Mouse (Mus musculus): ENCODE measurements around the gene Was. TPM values are rescaled to one million over a fixed set of nuclear protein-coding genes. Genes with fewer than 3 reads are reported as not detected.
"Not testable (repeated sequence)": the region's sequence is repeated elsewhere in the genome, so short reads cannot be mapped to it uniquely, and the experiment has no call there.

Gene Was
- polyA plus RNA-seq, 1 experiment from 2014 or later, result 1.00 TPM

GRCm38 (mm10) chrX:8099435-8099834 lies 9.1 kb upstream of the Was start:
- H3K9ac ChIP-seq, result no peak overlapping the region
- 53% methylated on average over 4 of the region's 4 CpGs for WGBS

GRCm38 (mm10) chrX:8096787-8097242 lies 6.5 kb upstream of the Was start:
- Histone ChIP-seq H3K9me3 (no peaks in the 10 kb centered on the region), H3K27ac (0 out of 2 replicates have a peak overlapping the region, but pooled peaks have one; percentile 54), H3K9ac (no peak overlapping the region), H3K4me1 (peaks cover 4% of the 10 kb centered on the region; the same call in 1 of the 2 replicates), H3K27me3 (no peaks in the 10 kb centered on the region), H3K4me2 (peak overlapping the region; percentile 29; the same call in 1 of the 2 replicates), H3K4me3 (peak overlapping the region; percentile 28), H3K36me3 (no peaks in the 10 kb centered on the region)
- 27% methylated on average over 19 of the region's 19 CpGs for WGBS
- peak; percentile 97 for ATAC-seq (ENCODE audit: insufficient number of reproducible peaks, low FRiP score, low TSS enrichment, low read depth)

More at GRCm38 (mm10) chrX:8099435-8099834, 9.1 kb upstream of the Was start:
- H3K4me2 ChIP-seq, result no peak overlapping the region
- H3K27ac ChIP-seq, result no peak overlapping the region
- no peak for ATAC-seq (ENCODE audit: insufficient number of reproducible peaks, low FRiP score, low TSS enrichment, low read depth)
- H3K27me3 ChIP-seq, result no peaks in the 10 kb centered on the region
- peaks cover 4% of the 10 kb centered on the region; the same call in 1 of the 2 replicates for H3K4me1 ChIP-seq
- H3K36me3 ChIP-seq, result no peaks in the 10 kb centered on the region
- H3K4me3 ChIP-seq, result no peak overlapping the region
- H3K9me3 ChIP-seq, result no peaks in the 10 kb centered on the region

GRCm38 (mm10) chrX:8096068-8096786 lies 5.9 kb upstream of the Was start:
- not testable (repeated sequence) for H3K4me1 ChIP-seq, H3K9ac ChIP-seq, H3K9me3 ChIP-seq, H3K27ac ChIP-seq, H3K36me3 ChIP-seq, H3K27me3 ChIP-seq
- peak overlapping the region; percentile 27 for H3K4me2 ChIP-seq
- 15% methylated on average over 27 of the region's 48 CpGs for WGBS
- H3K4me3 ChIP-seq, result peak overlapping the region; percentile 28
- peak; percentile 92 for ATAC-seq (ENCODE audit: insufficient number of reproducible peaks, low FRiP score, low TSS enrichment, low read depth)

- H3K27me3 ChIP-seq, result no peaks in the 10 kb centered on the region
- ATAC-seq (ENCODE audit: insufficient number of reproducible peaks, low FRiP score, low TSS enrichment, low read depth), result no peak
- H3K9ac ChIP-seq, result no peak overlapping the region
- H3K9me3 ChIP-seq, result no peaks in the 10 kb centered on the region
- H3K4me2 ChIP-seq, result peak overlapping the region; percentile 27
- peak overlapping the region; percentile 28 for H3K4me3 ChIP-seq
- 87% methylated on average over 10 of the region's 10 CpGs for WGBS
- H3K4me1 ChIP-seq, result no peaks in the 10 kb centered on the region
- H3K27ac ChIP-seq, result no peak overlapping the region
- H3K36me3 ChIP-seq, result no peaks in the 10 kb centered on the region
These were observed 5.2 kb upstream of the Was start for GRCm38 (mm10) chrX:8095546-8095945.

GRCm38 (mm10) chrX:8090954-8091347 lies 653 bp upstream of the Was start:
- not testable (repeated sequence) for H3K27ac ChIP-seq; H3K4me2 ChIP-seq; H3K4me3 ChIP-seq; H3K9me3 ChIP-seq; H3K4me1 ChIP-seq; H3K9ac ChIP-seq; ATAC-seq (ENCODE audit: insufficient number of reproducible peaks, low FRiP score, low TSS enrichment, low read depth); H3K27me3 ChIP-seq; H3K36me3 ChIP-seq
- 78% methylated on average over 4 of the region's 5 CpGs for WGBS

GRCm38 (mm10) chrX:8089746-8090145 lies 552 bp downstream of the Was start:
- no peak overlapping the region for H3K9ac ChIP-seq
- H3K9me3 ChIP-seq, result no peaks in the 10 kb centered on the region
- H3K36me3 ChIP-seq, result no peaks in the 10 kb centered on the region
- 88% methylated on average over 3 of the region's 3 CpGs for WGBS
- no peak overlapping the region for H3K4me2 ChIP-seq
- H3K27ac ChIP-seq, result no peak overlapping the region
- H3K4me1 ChIP-seq, result no peaks in the 10 kb centered on the region
- no peak overlapping the region for H3K4me3 ChIP-seq
- ATAC-seq (ENCODE audit: insufficient number of reproducible peaks, low FRiP score, low TSS enrichment, low read depth), result no peak
- H3K27me3 ChIP-seq, result no peaks in the 10 kb centered on the region

GRCm38 (mm10) chrX:8085611-8086010 lies 4.7 kb downstream of the Was start:
- Histone ChIP-seq H3K9ac (no peak overlapping the region), H3K27me3 (no peaks in the 10 kb centered on the region), H3K4me1 (no peaks in the 10 kb centered on the region), H3K4me3 (no peak overlapping the region), H3K27ac (no peak overlapping the region), H3K36me3 (no peaks in the 10 kb centered on the region), H3K4me2 (no peak overlapping the region), H3K9me3 (no peaks in the 10 kb centered on the region)
- ATAC-seq (ENCODE audit: insufficient number of reproducible peaks, low FRiP score, low TSS enrichment, low read depth), result no peak
- 88% methylated on average over 8 of the region's 8 CpGs for WGBS

- no peak for ATAC-seq (ENCODE audit: insufficient number of reproducible peaks, low FRiP score, low TSS enrichment, low read depth)
- 73% methylated on average over 6 of the region's 6 CpGs for WGBS
- Histone ChIP-seq H3K4me3 (no peak overlapping the region), H3K27ac (no peak overlapping the region), H3K36me3 (no peaks in the 10 kb centered on the region), H3K9ac (no peak overlapping the region), H3K9me3 (no peaks in the 10 kb centered on the region), H3K4me2 (no peak overlapping the region), H3K4me1 (no peaks in the 10 kb centered on the region), H3K27me3 (no peaks in the 10 kb centered on the region)
These were observed 5.5 kb downstream of the Was start for GRCm38 (mm10) chrX:8084771-8085259.

GRCm38 (mm10) chrX:8075104-8075503 lies 15.2 kb downstream of the Was start:
- H3K9me3 ChIP-seq, result no peaks in the 10 kb centered on the region
- H3K27me3 ChIP-seq, result no peaks in the 10 kb centered on the region
- no peak overlapping the region for H3K9ac ChIP-seq
- no peaks in the 10 kb centered on the region for H3K4me1 ChIP-seq
- peak overlapping the region; percentile 57 for H3K27ac ChIP-seq
- WGBS, result 29% methylated on average over 3 of the region's 3 CpGs
- peak overlapping the region; percentile 40 for H3K4me2 ChIP-seq
- H3K4me3 ChIP-seq, result peak overlapping the region; percentile 60
- H3K36me3 ChIP-seq, result peaks cover 8% of the 10 kb centered on the region
- no peak for ATAC-seq (ENCODE audit: insufficient number of reproducible peaks, low FRiP score, low TSS enrichment, low read depth)

GRCm38 (mm10) chrX:8074430-8075014 lies 15.8 kb downstream of the Was start, which contains the start of gene Suv39h1:
TSS of gene Suv39h1 (minus strand) at chrX:8074760.
- Histone ChIP-seq H3K27ac (peak within 1 kb of the TSS; percentile 90), H3K9me3 (no peaks in the 10 kb centered on the region), H3K36me3 (peaks cover 10% of the 10 kb centered on the region), H3K4me1 (no peaks in the 10 kb centered on the region), H3K4me2 (peak within 1 kb of the TSS; percentile 41), H3K27me3 (no peaks in the 10 kb centered on the region), H3K4me3 (peak within 1 kb of the TSS; percentile 60), H3K9ac (peak within 1 kb of the TSS; percentile 45)
- peak; percentile 97 for ATAC-seq (ENCODE audit: insufficient number of reproducible peaks, low FRiP score, low TSS enrichment, low read depth)
- 14% methylated on average over 45 of the region's 46 CpGs for WGBS

GRCm38 (mm10) chrX:8073881-8074429 lies 16.3 kb downstream of the Was start:
- Histone ChIP-seq H3K27me3 (no peaks in the 10 kb centered on the region), H3K9ac (peak overlapping the region; percentile 45), H3K36me3 (peaks cover 15% of the 10 kb centered on the region), H3K4me2 (peak overlapping the region; percentile 41), H3K4me1 (no peaks in the 10 kb centered on the region), H3K9me3 (no peaks in the 10 kb centered on the region), H3K27ac (peak overlapping the region; percentile 90), H3K4me3 (peak overlapping the region; percentile 60)
- ATAC-seq (ENCODE audit: insufficient number of reproducible peaks, low FRiP score, low TSS enrichment, low read depth), result peak; percentile 17; the same call in 1 of the 2 replicates
- 18% methylated on average over 40 of the region's 64 CpGs for WGBS

GRCm38 (mm10) chrX:8069166-8069565 lies 21.1 kb downstream of the Was start:
- Histone ChIP-seq H3K4me1 (no peaks in the 10 kb centered on the region), H3K36me3 (peaks cover 32% of the 10 kb centered on the region), H3K4me2 (no peak overlapping the region), H3K9ac (no peak overlapping the region), H3K9me3 (no peaks in the 10 kb centered on the region), H3K27ac (no peak overlapping the region), H3K4me3 (no peak overlapping the region), H3K27me3 (no peaks in the 10 kb centered on the region)
- ATAC-seq (ENCODE audit: insufficient number of reproducible peaks, low FRiP score, low TSS enrichment, low read depth), result no peak
- 96% methylated on average over 1 of the region's 1 CpGs for WGBS

All from limb, embryonic 15.5 days (tissue).